Mouse (Mus musculus): ENCODE measurements around the gene Slc24a2. TPM values are rescaled to one million over a fixed set of nuclear protein-coding genes. Genes with fewer than 3 reads are reported as not detected.

The Slc24a2 gene
- total and polyA plus RNA-seq, 2 experiments from 2014 or later, result 2.4 to 10.0 TPM

DNA sequence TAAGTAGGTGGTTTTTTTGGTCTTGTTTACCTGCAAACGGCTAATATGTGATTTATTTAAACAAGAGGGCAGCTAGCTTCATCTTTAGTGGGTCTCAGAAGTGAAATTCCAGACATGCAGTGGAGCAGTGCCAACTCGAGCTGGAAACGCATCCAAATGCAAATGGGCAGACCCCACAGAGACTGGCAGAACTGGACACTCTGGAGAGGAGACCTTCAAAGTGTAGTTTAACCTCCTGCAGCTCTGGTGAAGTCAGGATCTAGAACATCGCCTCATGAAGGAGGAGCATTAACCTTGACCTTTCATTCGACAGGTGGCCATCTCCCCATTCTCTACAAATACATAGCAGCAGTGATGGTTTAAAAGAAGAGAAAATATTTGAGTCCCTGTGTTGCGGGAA is 287.6 kb downstream of the Slc24a2 start:
- no peak for DNase-seq
- H3K9me3 ChIP-seq (ENCODE audit: low read length), result no peaks in the 10 kb centered on the region
- no peak for TF ChIP-seq CTCF (IDR thresholded peaks at IDR 0.05; ENCODE audit: low read depth)
- 72% methylated on average over 6 of the region's 6 CpGs for WGBS
- H3K36me3 ChIP-seq (ENCODE audit: insufficient read depth), result no peaks in the 10 kb centered on the region
- no peaks in the 10 kb centered on the region for H3K4me1 ChIP-seq (ENCODE audit: insufficient read depth)
- no peak overlapping the region for H3K4me3 ChIP-seq (ENCODE audit: low read depth, low read length)
- no peak overlapping the region for H3K4me2 ChIP-seq (ENCODE audit: low read depth)
- H3K9ac ChIP-seq, result no peak overlapping the region
- H3K27ac ChIP-seq (ENCODE audit: low read depth, low read length), result no peak overlapping the region
- H3K27me3 ChIP-seq (ENCODE audit: insufficient read depth, low read length), result no peaks in the 10 kb centered on the region
- no peak for ATAC-seq

- Histone ChIP-seq H3K27me3 (ENCODE audit: insufficient read depth, low read length) (no peaks in the 10 kb centered on the region), H3K4me1 (ENCODE audit: insufficient read depth) (no peaks in the 10 kb centered on the region), H3K27ac (ENCODE audit: low read depth, low read length) (no peak overlapping the region), H3K9me3 (ENCODE audit: low read length) (no peaks in the 10 kb centered on the region), H3K4me3 (ENCODE audit: low read depth, low read length) (no peak overlapping the region), H3K4me2 (ENCODE audit: low read depth) (no peak overlapping the region), H3K36me3 (ENCODE audit: insufficient read depth) (no peaks in the 10 kb centered on the region), H3K9ac (no peak overlapping the region)
- WGBS, result 75% methylated on average over 3 of the region's 3 CpGs
- ATAC-seq (no peak), DNase-seq (no peak)
- TF ChIP-seq CTCF (IDR thresholded peaks at IDR 0.05; ENCODE audit: low read depth), result no peak
Observed at GRCm38 (mm10) chr4:86936706-86937105, 293.6 kb downstream of the Slc24a2 start.

GRCm38 (mm10) chr4:86936217-86936616 is 294.1 kb downstream of the Slc24a2 start:
- Histone ChIP-seq H3K9me3 (ENCODE audit: low read length) (no peaks in the 10 kb centered on the region), H3K36me3 (ENCODE audit: insufficient read depth) (no peaks in the 10 kb centered on the region), H3K4me3 (ENCODE audit: low read depth, low read length) (no peak overlapping the region), H3K27me3 (ENCODE audit: insufficient read depth, low read length) (no peaks in the 10 kb centered on the region), H3K9ac (no peak overlapping the region), H3K4me2 (ENCODE audit: low read depth) (no peak overlapping the region), H3K4me1 (ENCODE audit: insufficient read depth) (no peaks in the 10 kb centered on the region), H3K27ac (ENCODE audit: low read depth, low read length) (no peak overlapping the region)
- WGBS, result 94% methylated on average over 9 of the region's 9 CpGs
- no peak for ATAC-seq
- no peak for DNase-seq
- no peak for TF ChIP-seq CTCF (IDR thresholded peaks at IDR 0.05; ENCODE audit: low read depth)
